Mouse (Mus musculus) fibroblast of lung, adult 2 months (primary cell): Measurements from ENCODE around the gene Ercc1.

Experiments
- DNase-seq: peaks from one replicate; pipeline ENCODE4 v3.0.0-alpha.2; 2011; ENCODE audit warnings: low read depth

Gene Ercc1

DNA sequence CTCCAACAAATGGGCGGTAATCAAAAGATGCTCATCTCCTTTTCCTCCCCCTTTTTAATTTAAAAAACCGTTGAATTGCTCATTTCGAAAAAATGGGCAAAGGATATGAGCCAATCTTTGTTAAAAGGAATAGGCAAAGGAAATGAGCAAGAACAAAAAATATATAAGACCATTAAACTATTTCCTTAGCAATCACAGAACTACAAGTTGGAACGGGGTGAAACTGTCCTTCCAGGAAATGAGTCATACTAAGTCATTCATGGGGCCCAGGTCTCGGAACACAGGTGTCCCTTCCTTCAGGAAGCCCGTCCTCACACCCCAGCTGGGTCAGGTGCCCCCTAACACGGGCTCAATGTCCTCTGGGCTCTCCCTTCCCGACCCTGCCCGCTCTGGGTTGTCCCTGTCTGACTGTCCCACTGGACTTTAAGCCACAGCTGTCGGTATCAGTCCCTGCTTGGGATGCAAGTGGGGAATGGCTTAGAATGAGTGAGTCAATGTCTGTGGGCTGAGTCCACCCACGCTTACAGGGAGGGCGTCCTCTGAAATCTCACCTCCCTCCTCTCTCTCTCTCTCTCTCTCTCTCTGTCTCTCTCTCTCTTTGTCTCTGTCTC, at the start of gene Ercc1:
Ercc1 (plus strand) TSS at position 542 of the 611 bp plus-strand sequence.
- no peak for DNase-seq

DNA sequence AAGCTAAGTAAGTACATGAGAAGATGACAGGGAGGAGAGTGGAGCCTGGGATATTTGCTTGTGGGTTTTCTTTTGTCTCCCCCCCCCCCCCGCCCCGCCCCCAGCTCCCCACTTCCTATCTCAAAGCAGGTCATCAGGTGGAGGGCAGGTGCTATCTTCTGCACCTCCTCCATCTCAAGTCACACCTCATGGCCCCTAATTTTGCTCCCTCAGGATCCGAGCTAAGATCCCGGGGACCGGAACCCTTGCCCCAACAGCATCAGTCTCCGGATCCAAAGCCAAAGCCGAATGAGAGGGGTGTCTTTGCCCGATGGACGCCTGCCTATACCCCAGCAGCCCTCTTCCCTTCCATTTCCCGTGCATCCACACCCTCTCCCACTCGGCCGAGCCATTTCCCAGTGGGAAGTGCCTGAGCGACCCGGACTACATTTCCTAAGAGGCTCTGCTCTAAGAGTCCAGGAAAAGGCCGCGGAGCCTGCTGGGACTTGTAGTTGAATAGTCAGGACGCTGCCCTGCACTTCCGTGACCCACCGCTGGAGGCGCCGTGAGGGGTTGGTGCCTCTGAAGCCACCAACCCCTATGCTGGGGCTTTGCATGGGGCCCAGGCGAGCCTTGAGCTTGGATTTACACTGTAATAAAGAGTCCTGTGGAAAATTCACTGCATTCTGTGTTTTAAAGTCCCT, 48.9 kb upstream of the Ercc1 start:
- DNase-seq, result peak; percentile 70

- DNase-seq, result no peak
Observed at GRCm38 (mm10) chr7:19297034-19297433, 47.5 kb upstream of the Ercc1 start.

DNA sequence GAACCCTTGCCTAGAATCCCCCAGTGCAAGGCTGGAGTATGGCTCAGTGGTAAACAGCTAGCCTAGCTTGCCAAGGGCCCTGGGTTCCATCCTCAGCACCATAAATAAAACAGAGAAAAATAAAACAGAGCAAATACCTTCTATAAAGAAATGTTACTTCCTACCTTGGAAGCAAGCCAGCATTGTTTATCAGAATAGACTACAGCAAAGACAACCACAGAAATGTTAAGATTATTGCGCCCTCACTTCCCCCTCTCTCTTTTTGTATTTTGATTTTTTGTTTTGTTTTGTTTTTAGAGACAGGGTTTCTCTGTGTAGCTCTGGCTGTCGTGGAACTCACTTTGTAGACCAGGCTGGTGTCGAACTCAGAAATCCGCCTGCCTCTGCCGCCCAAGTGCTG, 46.8 kb upstream of the Ercc1 start:
- DNase-seq, result no peak

GRCm38 (mm10) chr7:19299194-19299593, 45.4 kb upstream of the Ercc1 start:
- DNase-seq, result no peak

DNA sequence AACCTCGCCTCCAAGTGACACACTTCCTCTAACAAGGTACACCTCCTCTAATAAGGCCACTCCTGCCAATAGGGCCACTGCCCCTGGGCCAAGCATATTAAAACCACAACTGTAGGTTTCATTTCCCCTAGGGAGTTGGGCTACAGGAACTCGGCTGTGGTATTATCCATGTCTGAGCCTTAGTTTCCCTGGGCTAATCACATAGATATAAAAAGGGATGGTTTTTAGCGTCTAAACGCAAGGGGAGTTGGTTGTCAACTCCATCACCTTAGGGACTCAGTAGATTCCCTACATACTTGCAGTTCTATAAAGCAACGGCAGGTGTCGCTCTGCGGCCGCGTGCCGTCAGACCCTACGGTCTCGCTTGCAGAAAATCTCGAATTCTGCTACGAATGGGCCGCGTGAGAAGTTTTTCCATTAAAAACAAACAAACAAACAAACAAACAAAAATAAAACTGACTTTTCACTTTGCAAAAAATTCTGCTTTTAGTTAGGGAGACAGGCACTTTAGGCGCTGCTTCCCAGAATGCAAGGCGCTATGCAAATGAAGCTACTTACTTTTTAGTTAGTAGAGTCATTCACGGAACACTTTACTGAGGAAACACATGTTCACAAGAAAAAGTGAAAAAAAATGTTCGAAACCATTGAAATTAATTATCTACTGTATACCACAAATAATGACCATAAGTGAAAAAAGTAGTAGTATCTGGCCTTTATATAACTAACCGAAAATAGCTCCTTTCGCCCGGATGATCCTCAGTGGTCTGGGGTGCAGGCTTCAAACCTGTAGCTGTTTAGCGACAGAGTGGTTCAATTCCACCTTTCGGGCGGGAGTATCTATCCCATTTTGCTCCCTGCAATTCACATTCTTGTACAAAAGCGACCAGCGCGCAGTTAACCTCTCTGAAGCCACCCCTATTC, 43.8 kb upstream of the Ercc1 start:
- DNase-seq, result peak; percentile 47

GRCm38 (mm10) chr7:19301461-19302263, 42.9 kb upstream of the Ercc1 start:
- no peak for DNase-seq

DNA sequence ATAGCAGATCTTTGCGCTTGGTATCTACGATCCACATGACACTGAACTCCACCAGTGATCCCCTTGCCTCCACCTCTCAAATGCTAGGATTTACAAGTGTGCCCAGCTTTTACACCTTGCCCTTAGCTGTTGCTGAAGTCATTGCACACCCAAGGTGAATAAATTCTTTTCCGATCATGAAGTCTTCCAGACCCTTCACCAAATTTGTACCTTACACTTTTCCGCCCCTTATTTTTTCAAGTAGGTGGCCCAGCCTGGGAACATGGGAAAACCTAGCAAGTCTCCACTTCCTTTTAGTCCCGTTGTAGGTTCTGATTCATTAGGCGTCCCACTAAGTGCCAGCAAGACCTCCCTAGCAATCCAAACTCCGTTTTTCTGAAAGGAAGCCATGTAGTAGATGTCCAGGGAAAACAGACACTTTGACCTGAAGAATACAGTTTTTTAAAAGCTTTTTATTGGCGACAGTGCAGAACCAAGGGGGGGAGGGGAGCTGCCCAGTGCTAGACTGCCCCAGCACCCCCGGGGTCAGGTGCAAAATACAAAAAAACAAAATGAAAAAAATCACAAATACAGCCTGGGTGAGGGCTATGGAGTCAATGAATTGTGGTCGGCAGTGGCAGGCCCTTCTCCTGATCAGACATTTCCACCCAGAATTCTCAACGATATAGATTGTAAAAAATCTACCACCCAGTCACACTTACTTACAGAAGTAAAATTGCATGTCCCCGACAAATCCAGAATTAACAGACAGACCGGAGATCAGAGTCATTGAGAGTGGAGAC, 42.1 kb upstream of the Ercc1 start:
- DNase-seq, result no peak

GRCm38 (mm10) chr7:19303046-19303305, 41.6 kb upstream of the Ercc1 start:
- DNase-seq, result no peak

GRCm38 (mm10) chr7:19303770-19304169, 40.8 kb upstream of the Ercc1 start:
- no peak for DNase-seq

DNA sequence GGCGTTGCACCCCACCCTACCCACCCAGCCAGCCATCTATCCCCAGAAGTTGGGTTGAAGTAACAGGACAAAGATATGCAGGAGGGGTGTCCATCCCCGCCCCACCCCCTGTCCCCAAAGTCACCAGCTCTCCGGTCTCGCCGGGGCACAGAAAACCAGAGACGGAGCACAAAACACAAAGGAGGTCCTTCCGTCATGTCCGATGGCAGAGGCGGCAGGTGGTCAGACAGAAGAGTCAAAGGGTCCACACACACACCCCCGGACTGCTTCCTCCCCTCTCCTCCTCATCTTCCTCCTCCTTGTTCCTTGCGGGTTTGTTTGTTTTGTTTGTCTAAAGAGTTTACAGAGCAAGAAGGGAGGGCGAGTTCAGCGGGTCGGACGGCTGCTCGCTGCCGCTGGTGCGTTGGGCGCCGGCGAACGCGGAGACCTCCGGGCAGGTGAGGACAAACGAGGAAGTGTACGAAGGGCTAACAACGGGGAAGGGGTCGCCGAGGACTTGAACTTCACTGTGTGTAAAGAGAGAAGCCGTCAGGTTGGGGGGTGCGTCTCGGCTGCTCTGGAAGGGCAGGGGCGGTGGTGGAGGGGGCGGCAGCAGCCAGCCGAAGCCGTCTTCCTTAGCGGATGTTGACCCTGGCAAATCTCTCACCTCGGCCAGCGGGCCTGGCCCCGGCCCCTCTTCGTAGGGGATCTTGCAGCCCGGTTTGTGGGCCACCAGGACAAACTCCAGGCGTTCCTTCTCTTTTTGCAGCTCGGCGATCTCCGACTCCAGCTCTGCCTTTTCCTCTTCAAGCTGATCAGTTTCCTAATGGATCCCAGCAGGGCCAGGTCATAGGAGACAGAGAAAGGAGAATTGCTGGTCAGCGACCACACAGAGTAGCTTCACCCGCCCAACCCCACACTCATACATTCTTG, 39.8 kb upstream of the Ercc1 start:
- no peak for DNase-seq

DNA sequence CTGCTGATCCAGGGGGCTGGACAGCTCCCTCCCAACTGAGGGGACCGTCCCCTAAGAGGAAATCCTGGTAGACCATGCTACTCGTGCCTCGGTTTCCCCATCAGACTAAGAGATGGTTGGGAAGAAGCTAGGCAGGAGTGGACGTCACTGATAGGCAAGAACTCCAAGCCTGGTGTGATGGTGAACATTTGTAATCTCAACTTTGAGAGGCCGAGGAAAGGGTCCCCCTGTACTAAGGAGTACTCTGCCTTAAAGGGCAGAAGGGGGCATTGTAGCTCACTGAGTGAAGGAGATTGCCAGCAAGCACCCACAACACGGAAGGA, 39.2 kb upstream of the Ercc1 start:
- no peak for DNase-seq

DNA sequence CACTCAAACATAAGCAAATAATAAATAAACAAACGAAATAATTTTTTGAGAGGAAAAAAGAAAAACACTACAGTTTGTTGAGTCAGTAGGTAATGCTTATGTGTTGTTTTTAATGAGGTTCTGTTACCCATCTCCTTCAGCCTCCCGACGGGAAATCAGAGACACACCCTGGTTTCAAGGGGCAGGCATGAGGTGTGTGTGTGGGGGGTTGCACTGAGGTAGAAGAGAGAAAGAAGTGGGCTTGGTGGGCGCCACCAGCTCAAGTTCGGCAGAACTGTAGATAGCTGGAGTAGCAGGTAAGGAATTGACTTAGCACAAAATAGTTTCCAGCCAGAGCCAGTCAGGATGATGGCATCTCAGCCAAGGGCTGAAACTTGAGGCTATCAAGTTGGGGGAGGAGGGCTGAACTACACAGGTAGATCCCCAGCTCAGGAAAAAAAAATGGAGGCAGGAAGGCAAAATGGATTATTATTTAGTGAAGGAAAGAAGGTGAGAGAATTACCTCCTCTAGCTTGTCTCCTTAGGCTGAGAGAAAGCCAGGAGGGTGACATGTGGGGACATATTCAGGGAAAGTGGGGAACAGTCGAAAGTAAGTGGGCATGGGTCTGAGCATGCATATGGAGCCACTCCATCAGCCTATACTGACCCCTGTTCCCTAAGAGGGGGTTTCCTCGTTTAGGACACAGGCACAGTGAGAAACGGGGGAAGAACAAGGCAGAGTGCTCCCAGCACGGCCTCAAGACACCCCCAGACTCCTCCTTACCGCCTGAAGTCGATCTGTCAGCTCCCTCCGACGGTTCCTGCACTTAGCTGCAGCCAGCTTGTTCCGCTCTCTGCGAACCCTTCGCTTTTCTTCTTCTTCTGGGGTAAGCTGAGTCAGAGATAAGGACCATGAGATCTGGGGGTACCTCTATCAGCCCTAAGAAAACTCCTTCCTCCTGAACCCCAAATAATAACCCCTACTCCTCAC, 38.5 kb upstream of the Ercc1 start:
- no peak for DNase-seq

GRCm38 (mm10) chr7:19306819-19307738, 37.5 kb upstream of the Ercc1 start:
- no peak for DNase-seq

GRCm38 (mm10) chr7:19307739-19308453, 36.7 kb upstream of the Ercc1 start:
- peak; percentile 60 for DNase-seq

DNA sequence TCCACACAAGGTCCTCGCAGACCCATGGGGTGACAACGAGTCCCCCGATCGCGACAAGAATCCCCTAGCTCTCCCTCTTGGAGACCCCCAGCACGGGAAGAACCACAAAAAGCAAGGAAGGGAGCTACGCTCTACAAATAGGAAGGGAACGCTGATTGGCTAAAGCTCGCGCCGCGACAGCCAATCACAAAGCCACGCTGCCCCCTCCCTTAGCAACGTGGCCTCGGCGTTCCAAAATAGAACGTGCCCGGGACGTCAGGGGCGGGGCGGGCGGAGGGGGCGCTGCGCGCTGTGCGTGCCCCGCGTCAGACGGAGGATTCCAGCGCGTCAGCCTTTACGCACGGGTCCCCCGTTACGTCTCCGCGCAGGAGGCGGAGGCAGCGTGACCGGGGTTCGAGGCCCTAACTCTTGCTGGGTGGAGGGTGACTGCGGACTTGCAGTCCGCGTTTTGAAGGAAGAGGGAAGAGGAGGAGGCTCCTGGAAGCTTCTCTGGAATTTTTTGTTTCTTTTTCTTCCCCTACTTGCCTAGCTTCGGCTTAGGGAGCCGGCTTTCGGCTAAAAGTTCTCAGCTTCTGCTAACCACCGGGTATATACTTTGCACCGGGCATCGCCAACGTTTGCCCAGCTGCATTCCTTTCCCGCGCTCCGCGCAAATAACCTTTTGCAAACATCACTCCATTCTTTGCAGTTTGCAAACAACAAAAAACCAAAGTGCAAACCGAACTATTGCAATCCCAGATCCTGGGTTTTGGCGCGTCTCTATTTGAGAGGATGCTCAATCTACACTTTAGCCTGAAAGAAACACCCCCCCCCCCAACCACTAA, 35.9 kb upstream of the Ercc1 start:
- DNase-seq, result peak; percentile 90
